Mouse (Mus musculus): ENCODE measurements around the gene Slc9a8.

GRCm38 (mm10) chr2:167490813-167491525 is 69.5 kb downstream of the Slc9a8 start:
- TF ChIP-seq CTCF (IDR thresholded peaks at IDR 0.05; ENCODE audit: extremely low read depth, insufficient read length, insufficient replicate concordance, low read depth, low read length) (no peak), POLR2A (IDR thresholded peaks at IDR 0.05; ENCODE audit: low read depth, low read length) (no peak)

All from small intestine, adult 2 months (tissue).